ENCODE assay signal across 14 mouse cellular contexts in the genomic region with DNA sequence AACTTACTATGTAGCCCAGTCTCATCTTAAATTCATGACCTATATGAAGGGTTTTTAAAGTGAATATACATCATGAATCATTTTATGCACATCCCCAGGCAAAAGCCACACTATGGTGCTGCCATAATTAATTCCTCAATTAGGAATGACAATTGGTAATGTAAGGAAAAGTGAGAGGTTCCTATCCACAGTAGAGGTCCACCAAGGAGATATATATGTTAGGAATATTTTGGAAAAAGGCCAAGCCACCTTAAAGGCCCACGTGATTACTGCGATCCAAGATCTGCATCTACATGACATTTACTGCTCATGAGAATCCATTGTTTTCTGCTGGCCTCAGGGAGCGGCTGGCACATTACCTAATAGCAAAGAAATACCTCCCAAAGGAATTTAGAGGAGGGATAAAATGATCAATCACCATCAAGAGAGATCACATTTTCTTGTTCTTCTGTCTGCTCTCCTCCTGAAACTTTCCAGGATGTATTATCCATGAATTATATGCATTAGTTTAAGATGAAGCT. TPM values are rescaled to one million over a fixed set of nuclear protein-coding genes. Genes with fewer than 3 reads are reported as not detected.
DNase-seq lines count a peak whose midpoint lies in the region; ATAC-seq and TF ChIP-seq lines count a peak whose summit lies in the region.
"Had no signal": no experiment of that assay in that cellular context is flagged by ENCODE, and none has a peak within 500 bp of the region (broad histone marks: within the 10 kb centered on the region; RNA-seq: fewer than 3 reads in every experiment).

No protein-coding gene starts in this region.

- H3K9ac ChIP-seq in heart, embryonic 13.5 days = no peak overlapping the region
- peak overlapping the region; percentile 32; the same call in 1 of the 2 replicates for H3K9ac ChIP-seq in CH12.LX (ENCODE audit: insufficient read depth, low read depth)
- H3K9ac ChIP-seq in limb, embryonic 14.5 days (ENCODE audit: low read depth, low read length, severe bottlenecking) = no peak overlapping the region

- no peak for TF ChIP-seq POLR2A in CH12.LX (IDR thresholded peaks at IDR 0.05; ENCODE audit: low read depth, low read length)
- TF ChIP-seq POLR2A in limb, embryonic 14.5 days (IDR thresholded peaks at IDR 0.05; ENCODE audit: borderline replicate concordance, extremely low read depth, insufficient read depth, insufficient read length) = no peak

- H3K27me3 ChIP-seq in heart, embryonic 13.5 days (replicated peaks) = no peaks in the 10 kb centered on the region
- no peaks in the 10 kb centered on the region for H3K27me3 ChIP-seq in CH12.LX (replicated peaks)
- no peaks in the 10 kb centered on the region for H3K27me3 ChIP-seq in limb, embryonic 14.5 days (ENCODE audit: control insufficient read depth, insufficient read depth, low read length)
- H3K27me3 ChIP-seq: limb, embryonic 13.5 days had no signal

- H3K4me1 ChIP-seq in heart, embryonic 13.5 days = peaks cover 31% of the 10 kb centered on the region
- H3K4me1 ChIP-seq in CH12.LX (ENCODE audit: control insufficient read depth in 1 of 2, insufficient read depth in 2 of 2) = peaks cover 3 to 51% of the 10 kb centered on the region in 2 experiments; a peak in 3 of 4 replicates
- H3K4me1 ChIP-seq in limb, embryonic 14.5 days (ENCODE audit: control insufficient read depth, insufficient read depth, low read length) = peaks cover 22% of the 10 kb centered on the region

- no peaks in the 10 kb centered on the region for H3K9me3 ChIP-seq in heart, embryonic 13.5 days
- no peaks in the 10 kb centered on the region for H3K9me3 ChIP-seq in CH12.LX (replicated peaks; ENCODE audit: low read length)
- no peaks in the 10 kb centered on the region for H3K9me3 ChIP-seq in limb, embryonic 14.5 days (ENCODE audit: control insufficient read depth, low read length)
- H3K9me3 ChIP-seq: limb, embryonic 13.5 days had no signal

- no peak for TF ChIP-seq EP300 in CH12.LX (IDR thresholded peaks at IDR 0.05; ENCODE audit: low read length)

- H3K4me2 ChIP-seq in heart, embryonic 13.5 days = peak overlapping the region; percentile 79; the same call in 1 of the 2 replicates
- no peak overlapping the region for H3K4me2 ChIP-seq in CH12.LX (ENCODE audit: insufficient read depth, low read depth, poor library complexity, severe bottlenecking)
- H3K4me2 ChIP-seq in limb, embryonic 14.5 days (replicated peaks; ENCODE audit: low read depth, low read length, severe bottlenecking) = no peak overlapping the region

- dilution Hi-C loops in CH12.LX (cut with MboI; ENCODE audit: extremely low pct_ligation_motif_present, extremely low pct_unique_long_range_greater_than_20kb, low sequenced_read_pairs) = no loop called here

- H3K27ac ChIP-seq in heart, embryonic 13.5 days (replicated peaks) = no peak overlapping the region
- H3K27ac ChIP-seq in CH12.LX (ENCODE audit: insufficient read depth, low read depth) = no peak overlapping the region; the same call in 1 of the 2 replicates
- H3K27ac ChIP-seq in limb, embryonic 14.5 days (replicated peaks; ENCODE audit: low read depth, low read length) = 0 out of 2 replicates have a peak overlapping the region, but pooled peaks have one; percentile 10

- in situ Hi-C loops in CH12.LX (cut with MboI; ENCODE audit: low pct_ligation_motif_present, low pct_unique_long_range_greater_than_20kb, low sequenced_read_pairs) = loop anchor here (25.0 kb wide), 1 partner anchor 1722 kb away; a partner anchor contains a TSS

- TF ChIP-seq CTCF in CH12.LX (conservative IDR thresholded peaks at IDR 0.05 in 1 of 2, IDR thresholded peaks at IDR 0.05 in 1 of 2; ENCODE audit: low read depth in 2 of 2, low read length in 2 of 2) = no peak

- intact Hi-C loops in heart, postnatal 14 days (cut with DNase I) = loop anchor here (10.0 kb wide), 1 partner anchor 1935 kb away; no protein-coding TSS in a partner anchor

- no peaks in the 10 kb centered on the region for H3K36me3 ChIP-seq in heart, embryonic 13.5 days
- no peaks in the 10 kb centered on the region for H3K36me3 ChIP-seq in CH12.LX (replicated peaks in 1 of 2; ENCODE audit: control insufficient read depth in 1 of 2, insufficient read depth in 1 of 2, low read length in 1 of 2)
- H3K36me3 ChIP-seq in limb, embryonic 14.5 days (ENCODE audit: control insufficient read depth, insufficient read depth, low read length) = no peaks in the 10 kb centered on the region
- H3K36me3 ChIP-seq: limb, embryonic 13.5 days had no signal

- DNase-seq in heart, postnatal 14 days = no peak
- DNase-seq in CH12.LX (ENCODE audit: extremely low read depth) (no peak), ES-CJ7 (ENCODE audit: low read depth, low spot score) (peak; percentile 51)
- no peak for DNase-seq in limb, embryonic 14.5 days (ENCODE audit: low spot score)
- DNase-seq in left cerebral cortex, adult 11 months (ENCODE audit: low spot score) = no peak
- DNase-seq in frontal cortex, postnatal 36 days (ENCODE audit: low spot score in 2 of 2) = no peak
- DNase-seq: cerebellum, adult 11 months; heart, adult 11 months; heart, postnatal 36 days; kidney, adult 11 months; kidney, postnatal 36 days; layer of hippocampus, postnatal 36 days had no signal

- H3K79me2 ChIP-seq in CH12.LX (replicated peaks; ENCODE audit: control insufficient read depth, extremely low read depth, insufficient read depth, poor library complexity, severe bottlenecking) = no peaks in the 10 kb centered on the region

- no peak for TF ChIP-seq RAD21 in CH12.LX (IDR thresholded peaks at IDR 0.05; ENCODE audit: low read depth, low read length)

- H3K4me3 ChIP-seq in heart, embryonic 13.5 days = no peak overlapping the region
- H3K4me3 ChIP-seq in CH12.LX (replicated peaks in 1 of 3; ENCODE audit: low read depth in 2 of 3, low read length in 2 of 3, poor library complexity in 1 of 3) = no peak overlapping the region
- no peak overlapping the region for H3K4me3 ChIP-seq in limb, embryonic 14.5 days (replicated peaks; ENCODE audit: low read length)

- WGBS in heart, embryonic 13.5 days = 83% methylated on average over 3 of the region's 3 CpGs
- 79% methylated on average over 3 of the region's 3 CpGs for WGBS in limb, embryonic 14.5 days

- no peak for ATAC-seq in heart, embryonic 13.5 days (ENCODE audit: extremely low read depth, insufficient number of reproducible peaks, low FRiP score, low TSS enrichment)
- ATAC-seq in limb, embryonic 14.5 days (ENCODE audit: low FRiP score, low read depth) = no peak

TF ChIP-seq in CH12.LX, 34 proteins besides CTCF, POLR2A, EP300 and RAD21 (continues in another document):
- TF ChIP-seq IRF4 (IDR thresholded peaks at IDR 0.05; ENCODE audit: low read depth, low read length) (no peak), NELFE (IDR thresholded peaks at IDR 0.05; ENCODE audit: low read depth, low read length) (no peak), ETS1 (conservative IDR thresholded peaks at IDR 0.05; ENCODE audit: low read depth, low read length) (no peak), SMC3 (IDR thresholded peaks at IDR 0.05; ENCODE audit: low read depth, low read length) (no peak), RCOR1 (conservative IDR thresholded peaks at IDR 0.05; ENCODE audit: low read depth, low read length) (no peak), MAZ (IDR thresholded peaks at IDR 0.05; ENCODE audit: low read depth, low read length) (no peak), CHD2 (IDR thresholded peaks at IDR 0.05; ENCODE audit: low read length) (no peak), JUND (conservative IDR thresholded peaks at IDR 0.05; ENCODE audit: low read depth, low read length) (no peak), CHD1 (IDR thresholded peaks at IDR 0.05; ENCODE audit: low read depth, low read length) (no peak)

RNA-seq across cellular contexts. Expression of a gene that starts 1.7 kb away (rescaled TPM):
- not detected in 2 replicates for polyA plus RNA-seq in heart, embryonic 13.5 days (2015; fragmentation: Nextera tagmentation; extraction: Ambion mirVana)
- 10 to 100 TPM; 33.4 to 91.7 TPM for total RNA-seq in heart, postnatal 14 days (2021)
- total RNA-seq in CH12.LX (2012; rRNA removed) (1,167 and 1,215 TPM in 2 replicates), CH12.LX (2014; rRNA removed) (14.2 and 18.4 TPM in 2 replicates)
- 3.3 and 4.4 TPM in 2 replicates for polyA plus RNA-seq in CH12.LX (2012; ENCODE audit: insufficient read length, low read depth)
- polyA plus RNA-seq in limb, embryonic 14.5 days (2012; rRNA removed) = 10.1 and 16.1 TPM in 2 replicates
- polyA plus RNA-seq in limb, embryonic 14.5 days (2014; fragmentation: Nextera tagmentation; extraction: Ambion mirVana) = 0.84 and 0.90 TPM in 2 replicates

RNA-seq across cellular contexts. Expression of a gene that starts 2.5 kb away (rescaled TPM):
- 2.3 and 2.8 TPM in 2 replicates for polyA plus RNA-seq in heart, embryonic 13.5 days (2015; fragmentation: Nextera tagmentation; extraction: Ambion mirVana)
- 10 to 100 TPM; 44.8 to 83.6 TPM for total RNA-seq in heart, postnatal 14 days (2021)
- total RNA-seq in CH12.LX (2012; rRNA removed) (2,309 and 2,552 TPM in 2 replicates), CH12.LX (2014; rRNA removed) (14.3 and 24.8 TPM in 2 replicates)
- 3.5 and 11.8 TPM in 2 replicates for polyA plus RNA-seq in CH12.LX (2012; ENCODE audit: insufficient read length, low read depth)
- polyA plus RNA-seq in limb, embryonic 14.5 days (2012; rRNA removed) = 20.0 and 26.6 TPM in 2 replicates
- polyA plus RNA-seq in limb, embryonic 14.5 days (2014; fragmentation: Nextera tagmentation; extraction: Ambion mirVana) = 4.4 and 6.6 TPM in 2 replicates

RNA-seq across cellular contexts. Expression of a gene that starts 2.9 kb away (rescaled TPM):
- 1.9 and 3.5 TPM in 2 replicates for polyA plus RNA-seq in heart, embryonic 13.5 days (2015; fragmentation: Nextera tagmentation; extraction: Ambion mirVana)
- total RNA-seq in heart, postnatal 14 days (2021) = 100 to 1,000 TPM in 1 of 2 experiments, 10 to 100 TPM in 1; 55.1 to 114 TPM
- 1,392 and 1,471 TPM in 2 replicates for total RNA-seq in CH12.LX (2012; rRNA removed)
- 60.5 and 78.5 TPM in 2 replicates for total RNA-seq in CH12.LX (2014; rRNA removed)
- 3.2 and 3.9 TPM in 2 replicates for polyA plus RNA-seq in CH12.LX (2012; ENCODE audit: insufficient read length, low read depth)
- 39.9 and 88.3 TPM in 2 replicates for polyA plus RNA-seq in limb, embryonic 14.5 days (2012; rRNA removed)
- polyA plus RNA-seq in limb, embryonic 14.5 days (2014; fragmentation: Nextera tagmentation; extraction: Ambion mirVana) = 7.8 and 8.6 TPM in 2 replicates

RNA-seq across cellular contexts. Expression of a gene that starts 4.2 kb away (rescaled TPM):
- 1.5 and 1.6 TPM in 2 replicates for polyA plus RNA-seq in heart, embryonic 13.5 days (2015; fragmentation: Nextera tagmentation; extraction: Ambion mirVana)
- total RNA-seq in heart, postnatal 14 days (2021) = 10 to 100 TPM; 28.9 to 69.7 TPM
- total RNA-seq in CH12.LX (2012; rRNA removed) (1,163 and 1,722 TPM in 2 replicates), CH12.LX (2014; rRNA removed) (22.2 and 30.9 TPM in 2 replicates)
- 1.7 and 2.4 TPM in 2 replicates for polyA plus RNA-seq in CH12.LX (2012; ENCODE audit: insufficient read length, low read depth)
- polyA plus RNA-seq in limb, embryonic 14.5 days (2012; rRNA removed) = 4.7 and 5.4 TPM in 2 replicates
- polyA plus RNA-seq in limb, embryonic 14.5 days (2014; fragmentation: Nextera tagmentation; extraction: Ambion mirVana) = 3.6 and 4.8 TPM in 2 replicates

RNA-seq across cellular contexts. Expression of a gene that starts 7.2 kb away (rescaled TPM):
- polyA plus RNA-seq in heart, embryonic 13.5 days (2015; fragmentation: Nextera tagmentation; extraction: Ambion mirVana) = 5.5 and 6.3 TPM in 2 replicates
- 100 to 1,000 TPM in 1 of 2 experiments, 10 to 100 TPM in 1; 70.3 to 154 TPM for total RNA-seq in heart, postnatal 14 days (2021)
- 1,913 and 2,096 TPM in 2 replicates for total RNA-seq in CH12.LX (2012; rRNA removed)
- total RNA-seq in CH12.LX (2014; rRNA removed) = 28.9 and 44.0 TPM in 2 replicates
- 5.4 and 5.5 TPM in 2 replicates for polyA plus RNA-seq in CH12.LX (2012; ENCODE audit: insufficient read length, low read depth)
- polyA plus RNA-seq in limb, embryonic 14.5 days (2012; rRNA removed) = 52.4 and 65.5 TPM in 2 replicates
- polyA plus RNA-seq in limb, embryonic 14.5 days (2014; fragmentation: Nextera tagmentation; extraction: Ambion mirVana) = 6.5 and 12.4 TPM in 2 replicates
